Mouse (Mus musculus) neutrophil, adult 59 days (primary cell): ENCODE measurements around the gene Serpina6. TPM values are rescaled to one million over a fixed set of nuclear protein-coding genes. Genes with fewer than 3 reads are reported as not detected.

Experiments used
- total RNA-seq, 2 experiments: library from RNA; stranded (reverse); gene quantifications; 1 replicate in 1 of 2; 2 replicates in 1 of 2; pipeline ENCODE4 v1.2.4; 2023

Serpina6 gene
- total RNA-seq: not detected

GRCm38 (mm10) chr12:103656848-103657626 lies at the start of gene Serpina6:
Serpina6 (minus strand) TSS chr12:103657212.

GRCm38 (mm10) chr12:103695429-103695828 lies 38.4 kb upstream of the Serpina6 start, which contains the start of gene Serpina1f:
Serpina1f (minus strand) TSS chr12:103695529.

DNA sequence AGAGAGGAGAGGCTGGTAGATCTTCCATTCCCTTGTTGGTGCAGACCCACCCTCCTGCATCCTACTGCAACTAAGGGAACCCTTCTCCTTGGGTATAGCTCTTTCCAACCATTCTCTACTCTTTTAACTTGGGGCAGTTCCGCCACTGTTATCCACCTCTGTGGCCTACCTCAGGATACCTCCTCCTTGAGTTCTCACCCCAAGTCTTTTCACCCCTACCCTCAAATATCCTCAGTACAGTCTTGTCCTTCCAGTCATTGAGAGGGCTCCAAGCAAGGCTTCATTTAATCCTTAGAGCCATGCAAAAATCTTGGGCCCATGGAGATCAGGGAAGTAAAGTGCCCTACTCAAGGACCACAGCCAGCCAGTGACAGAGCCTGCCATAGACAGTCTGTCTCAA lies 19.0 kb upstream of the Serpina6 start, which contains the start of gene Serpina16:
Gene Serpina16, minus strand, starts transcription at position 101 of the 400 bp plus-strand sequence.

DNA sequence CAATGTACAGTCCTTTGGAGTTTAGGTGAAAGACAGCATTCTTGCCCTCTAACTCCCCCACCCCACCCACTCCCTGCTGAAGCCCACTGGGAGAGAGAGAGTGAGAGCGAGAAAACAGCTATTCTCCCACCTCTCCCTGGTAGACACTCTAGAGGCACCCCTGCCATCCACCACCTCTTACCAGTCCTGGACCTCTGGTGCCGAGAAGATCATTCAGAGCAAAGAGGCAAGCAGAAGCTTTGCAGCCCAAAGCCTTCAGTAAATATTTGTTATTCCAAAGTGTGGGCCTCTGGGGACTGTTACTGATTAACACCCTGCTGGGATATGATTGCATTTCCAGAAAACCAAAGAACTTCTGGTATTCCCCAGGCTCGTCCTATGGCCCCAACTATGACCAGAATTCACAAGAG lies 25.8 kb downstream of the Serpina6 start, which contains the start of gene Serpina10:
Gene Serpina10, minus strand, starts transcription at position 242 of the 410 bp plus-strand sequence.

Other genes starting within 250 kb of the Serpina6 start
- gene 9330161L09Rik, start 249.4 kb downstream of the Serpina6 start, total RNA-seq: 1 to 10 TPM; 1.8 to 2.8 TPM
- gene Ddx24, start 231.4 kb downstream of the Serpina6 start, total RNA-seq: 10 to 100 TPM; 68.0 to 74.2 TPM
- gene Ifi27, start 223.0 kb downstream of the Serpina6 start, total RNA-seq: 10 to 100 TPM; 78.0 to 93.2 TPM
- 10 to 100 TPM; 81.8 to 83.1 TPM for gene Ifi27l2a, start 213.5 kb downstream of the Serpina6 start, total RNA-seq
- gene Ifi27l2b, start 200.0 kb downstream of the Serpina6 start, total RNA-seq: not detected
- gene Ppp4r4, start 124.9 kb downstream of the Serpina6 start, total RNA-seq: not detected
- gene Serpina10, start 25.8 kb downstream of the Serpina6 start, total RNA-seq: under 1 TPM in 1 of 2 experiments, not detected in 1; 0.29 TPM
- not detected for gene Serpina16, start 18.9 kb upstream of the Serpina6 start, total RNA-seq
- not detected for gene Serpina1f, start 38.3 kb upstream of the Serpina6 start, total RNA-seq
- gene Serpina1d, start 116.4 kb upstream of the Serpina6 start, total RNA-seq: 1 to 10 TPM in 1 of 2 experiments, under 1 TPM in 1; 0.89 to 1.1 TPM
- under 1 TPM in 1 of 2 experiments, not detected in 1; 0.47 TPM for gene Serpina1b, start 173.2 kb upstream of the Serpina6 start, total RNA-seq
- gene Serpina1a, start 206.3 kb upstream of the Serpina6 start, total RNA-seq: not detected
- gene Serpina1c, start 247.7 kb upstream of the Serpina6 start, total RNA-seq: under 1 TPM; 0.31 to 0.37 TPM